Mouse (Mus musculus): ENCODE data around the gene H2al2a. TPM values are rescaled to one million over a fixed set of nuclear protein-coding genes. Genes with fewer than 3 reads are reported as not detected.

Gene H2al2a
- polyA plus RNA-seq, 1 experiment from 2014 or later, result not detected

- Histone ChIP-seq H3K36me3 (no peaks in the 10 kb centered on the region), H3K4me3 (no peak overlapping the region), H3K27ac (replicated peaks) (no peak overlapping the region), H3K27me3 (replicated peaks) (no peaks in the 10 kb centered on the region), H3K9me3 (no peaks in the 10 kb centered on the region), H3K4me2 (no peak overlapping the region), H3K9ac (no peak overlapping the region), H3K4me1 (peaks cover 58% of the 10 kb centered on the region)
- 80% methylated on average over 10 of the region's 10 CpGs for WGBS
- no peak for ATAC-seq (ENCODE audit: extremely low read depth, insufficient number of reproducible peaks, low FRiP score, low TSS enrichment)
Observed at GRCm38 (mm10) chr2:18034371-18035250, 37.9 kb upstream of the H2al2a start.

GRCm38 (mm10) chr2:18033166-18034108, 36.7 kb upstream of the H2al2a start:
- H3K9me3 ChIP-seq, result no peaks in the 10 kb centered on the region
- 55% methylated on average over 10 of the region's 10 CpGs for WGBS
- peak overlapping the region; percentile 99 for H3K4me2 ChIP-seq
- no peaks in the 10 kb centered on the region for H3K36me3 ChIP-seq
- 0 out of 2 replicates have a peak overlapping the region, but pooled peaks have one; percentile 19 for H3K9ac ChIP-seq
- H3K4me1 ChIP-seq, result peaks cover 48% of the 10 kb centered on the region
- no peak for ATAC-seq (ENCODE audit: extremely low read depth, insufficient number of reproducible peaks, low FRiP score, low TSS enrichment)
- H3K27ac ChIP-seq (replicated peaks), result no peak overlapping the region
- H3K4me3 ChIP-seq, result no peak overlapping the region
- no peaks in the 10 kb centered on the region for H3K27me3 ChIP-seq (replicated peaks)

- H3K4me1 ChIP-seq, result peaks cover 40% of the 10 kb centered on the region
- H3K27me3 ChIP-seq (replicated peaks), result no peaks in the 10 kb centered on the region
- H3K4me3 ChIP-seq, result peak overlapping the region; percentile 57
- no peaks in the 10 kb centered on the region for H3K9me3 ChIP-seq
- ATAC-seq (ENCODE audit: extremely low read depth, insufficient number of reproducible peaks, low FRiP score, low TSS enrichment), result no peak
- no peak overlapping the region for H3K27ac ChIP-seq (replicated peaks)
- no peaks in the 10 kb centered on the region for H3K36me3 ChIP-seq
- peak overlapping the region; percentile 91 for H3K9ac ChIP-seq
- peak overlapping the region; percentile 99 for H3K4me2 ChIP-seq
- 54% methylated on average over 5 of the region's 5 CpGs for WGBS
Observed at GRCm38 (mm10) chr2:18032538-18032895, 35.8 kb upstream of the H2al2a start.

- Histone ChIP-seq H3K27me3 (replicated peaks) (no peaks in the 10 kb centered on the region), H3K4me1 (peaks cover 39% of the 10 kb centered on the region), H3K27ac (replicated peaks) (peak overlapping the region; percentile 45; the same call in 1 of the 2 replicates), H3K4me2 (peak overlapping the region; percentile 99), H3K9ac (peak overlapping the region; percentile 91), H3K36me3 (no peaks in the 10 kb centered on the region), H3K4me3 (peak overlapping the region; percentile 57), H3K9me3 (no peaks in the 10 kb centered on the region)
- WGBS, result 2% methylated on average over 34 of the region's 34 CpGs
- ATAC-seq (ENCODE audit: extremely low read depth, insufficient number of reproducible peaks, low FRiP score, low TSS enrichment), result no peak
Observed at GRCm38 (mm10) chr2:18031831-18032537, 35.2 kb upstream of the H2al2a start.

- H3K27ac ChIP-seq (replicated peaks), result 0 out of 2 replicates have a peak overlapping the region, but pooled peaks have one; percentile 45
- no peaks in the 10 kb centered on the region for H3K36me3 ChIP-seq
- no peak for ATAC-seq (ENCODE audit: extremely low read depth, insufficient number of reproducible peaks, low FRiP score, low TSS enrichment)
- H3K9me3 ChIP-seq, result no peaks in the 10 kb centered on the region
- no peaks in the 10 kb centered on the region for H3K27me3 ChIP-seq (replicated peaks)
- H3K4me1 ChIP-seq, result peaks cover 38% of the 10 kb centered on the region
- peak overlapping the region; percentile 91 for H3K9ac ChIP-seq
- peak overlapping the region; percentile 57 for H3K4me3 ChIP-seq
- WGBS, result 5% methylated on average over 26 of the region's 26 CpGs
- H3K4me2 ChIP-seq, result peak overlapping the region; percentile 99
Observed at GRCm38 (mm10) chr2:18031271-18031821, 34.6 kb upstream of the H2al2a start.

GRCm38 (mm10) chr2:18030581-18030980, 33.8 kb upstream of the H2al2a start:
- H3K9ac ChIP-seq, result peak overlapping the region; percentile 91; the same call in 1 of the 2 replicates
- peak overlapping the region; percentile 99 for H3K4me2 ChIP-seq
- no peaks in the 10 kb centered on the region for H3K27me3 ChIP-seq (replicated peaks)
- H3K4me3 ChIP-seq, result no peak overlapping the region
- ATAC-seq (ENCODE audit: extremely low read depth, insufficient number of reproducible peaks, low FRiP score, low TSS enrichment), result no peak
- no peak overlapping the region for H3K27ac ChIP-seq (replicated peaks)
- H3K9me3 ChIP-seq, result no peaks in the 10 kb centered on the region
- peaks cover 41% of the 10 kb centered on the region for H3K4me1 ChIP-seq
- WGBS, result 49% methylated on average over 8 of the region's 8 CpGs
- H3K36me3 ChIP-seq, result no peaks in the 10 kb centered on the region

- no peaks in the 10 kb centered on the region for H3K36me3 ChIP-seq
- H3K27me3 ChIP-seq (replicated peaks), result no peaks in the 10 kb centered on the region
- 79% methylated on average over 7 of the region's 7 CpGs for WGBS
- no peak for ATAC-seq (ENCODE audit: extremely low read depth, insufficient number of reproducible peaks, low FRiP score, low TSS enrichment)
- peak overlapping the region; percentile 86; the same call in 1 of the 2 replicates for H3K4me2 ChIP-seq
- H3K9ac ChIP-seq, result no peak overlapping the region
- H3K27ac ChIP-seq (replicated peaks), result no peak overlapping the region
- H3K9me3 ChIP-seq, result no peaks in the 10 kb centered on the region
- no peak overlapping the region for H3K4me3 ChIP-seq
- peaks cover 47% of the 10 kb centered on the region for H3K4me1 ChIP-seq
Observed at GRCm38 (mm10) chr2:18029656-18030055, 32.9 kb upstream of the H2al2a start.

GRCm38 (mm10) chr2:18028140-18029021, 31.6 kb upstream of the H2al2a start:
- peaks cover 42% of the 10 kb centered on the region for H3K4me1 ChIP-seq
- H3K4me2 ChIP-seq, result peak overlapping the region; percentile 86
- peak overlapping the region; percentile 97 for H3K9ac ChIP-seq
- peak overlapping the region; percentile 100 for H3K27ac ChIP-seq (replicated peaks)
- no peaks in the 10 kb centered on the region for H3K9me3 ChIP-seq
- no peaks in the 10 kb centered on the region for H3K27me3 ChIP-seq (replicated peaks)
- WGBS, result under 1% methylated on average over 61 of the region's 61 CpGs
- H3K4me3 ChIP-seq, result peak overlapping the region; percentile 83
- ATAC-seq (ENCODE audit: extremely low read depth, insufficient number of reproducible peaks, low FRiP score, low TSS enrichment), result peak; percentile 73
- no peaks in the 10 kb centered on the region for H3K36me3 ChIP-seq

GRCm38 (mm10) chr2:18027448-18028139, 30.8 kb upstream of the H2al2a start:
- WGBS, result under 1% methylated on average over 44 of the region's 44 CpGs
- peak overlapping the region; percentile 97 for H3K9ac ChIP-seq
- peaks cover 34% of the 10 kb centered on the region for H3K4me1 ChIP-seq
- no peaks in the 10 kb centered on the region for H3K27me3 ChIP-seq (replicated peaks)
- H3K4me2 ChIP-seq, result peak overlapping the region; percentile 86
- ATAC-seq (ENCODE audit: extremely low read depth, insufficient number of reproducible peaks, low FRiP score, low TSS enrichment), result peak; percentile 87
- no peaks in the 10 kb centered on the region for H3K9me3 ChIP-seq
- peak overlapping the region; percentile 100 for H3K27ac ChIP-seq (replicated peaks)
- peak overlapping the region; percentile 83 for H3K4me3 ChIP-seq
- no peaks in the 10 kb centered on the region for H3K36me3 ChIP-seq

Data from heart, embryonic 13.5 days (tissue).